7 mouse cellular contexts compared by ENCODE assay signal in the genomic region with DNA sequence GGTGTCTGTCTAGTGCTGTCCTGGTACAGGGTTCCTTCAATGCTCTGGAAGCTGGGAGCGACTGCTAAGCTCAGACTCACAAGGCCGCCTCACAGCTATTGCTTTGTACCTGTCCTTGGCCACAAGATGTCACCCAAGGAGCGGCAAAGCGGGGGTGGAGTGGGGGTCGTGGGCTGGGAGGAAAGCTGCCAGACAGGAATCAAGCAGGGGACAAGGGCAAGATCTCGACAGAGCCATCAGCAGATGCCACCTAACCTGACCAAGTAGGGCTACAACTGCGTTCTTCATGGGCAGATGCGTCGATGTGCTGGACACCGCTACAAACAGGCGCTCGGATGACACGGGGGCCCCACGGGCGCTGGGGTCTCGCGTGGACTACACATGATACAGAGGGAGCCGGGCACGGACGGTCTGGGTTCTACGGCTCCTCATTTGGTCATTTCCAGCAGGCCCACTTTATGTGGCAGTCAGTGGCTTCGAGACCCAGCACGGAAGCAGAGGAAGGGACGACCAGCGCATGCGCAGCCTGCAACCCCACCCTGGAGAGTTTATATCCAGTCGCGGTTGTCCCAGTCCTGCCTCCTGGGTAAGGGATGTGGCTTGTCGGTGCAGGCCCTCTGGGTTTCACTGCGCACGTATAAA.
DNase-seq lines count a peak whose midpoint lies in the region; ATAC-seq lines count a peak whose summit lies in the region.

No protein-coding gene starts in this region.

- peak; percentile 52 for DNase-seq in adrenal gland, adult 2 months
- DNase-seq in cerebellum, postnatal 14 days = peak; percentile 78 to 82
- DNase-seq in frontal cortex, adult 2 months (ENCODE audit: extremely low spot score in 1 of 2, low spot score in 1 of 2) = peak; percentile 21 to 57
- peak; percentile 37 to 73 for DNase-seq in left cerebral cortex, postnatal 10 days (ENCODE audit: extremely low spot score in 1 of 2, low spot score in 2 of 2)
- DNase-seq in right cerebral cortex, postnatal 10 days (ENCODE audit: low spot score in 2 of 2) = peak; percentile 72

- peaks cover 8% of the 10 kb centered on the region for H3K36me3 ChIP-seq in hindbrain, embryonic 15.5 days

- intact Hi-C loops in left cerebral cortex, postnatal 10 days (cut with DNase I) = no loop called here

- H3K4me1 ChIP-seq in hindbrain, embryonic 15.5 days (replicated peaks) = peaks cover 30% of the 10 kb centered on the region

- WGBS in hindbrain, embryonic 15.5 days = 33% methylated on average over 31 of the region's 31 CpGs

- H3K27ac ChIP-seq in hindbrain, embryonic 15.5 days (replicated peaks) = peak overlapping the region; percentile 76

- H3K4me3 ChIP-seq in hindbrain, embryonic 15.5 days = peak overlapping the region; percentile 41

- H3K9ac ChIP-seq in hindbrain, embryonic 15.5 days = peak overlapping the region; percentile 52

- peak overlapping the region; percentile 70 for H3K4me2 ChIP-seq in hindbrain, embryonic 15.5 days

- no peaks in the 10 kb centered on the region for H3K9me3 ChIP-seq in hindbrain, embryonic 15.5 days

- peak; percentile 65 for ATAC-seq in hindbrain, embryonic 15.5 days (ENCODE audit: low FRiP score, low read depth)
- ATAC-seq in megakaryocyte, adult 5-6 weeks (ENCODE audit: poor library complexity, severe bottlenecking) = peak; percentile 54

- H3K27me3 ChIP-seq in hindbrain, embryonic 15.5 days = no peaks in the 10 kb centered on the region

Comparison
In these comparisons a context has a peak if more than half of its experiments do, and no peak if none do; other contexts are left out.
1. Peak in every context shown above with its lines: DNase-seq, ATAC-seq, H3K4me3 ChIP-seq and H3K27ac ChIP-seq.